ENCODE assay signal across 18 mouse cellular contexts in the genomic region with DNA sequence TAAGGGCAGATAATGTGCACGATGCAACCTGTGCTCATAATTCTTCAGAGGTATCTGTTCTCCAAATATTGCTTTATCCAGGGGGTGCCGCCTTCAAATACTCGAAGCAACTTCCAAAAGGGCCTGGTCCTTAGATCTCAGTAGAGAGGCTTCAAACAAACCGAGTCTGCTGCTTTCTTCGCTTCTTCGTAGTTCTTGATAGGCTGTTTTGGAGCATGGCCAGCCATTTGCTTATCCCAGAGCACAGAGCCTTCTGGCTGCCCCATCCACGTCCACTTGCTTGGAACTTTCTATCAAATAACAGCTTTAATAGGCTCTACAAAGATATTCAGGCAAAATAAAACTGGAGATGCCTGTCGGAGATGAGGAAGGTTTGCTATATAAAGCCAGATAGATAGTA. TPM values are rescaled to one million over a fixed set of nuclear protein-coding genes. Genes with fewer than 3 reads are reported as not detected.
DNase-seq lines count a peak whose midpoint lies in the region.
"Had no signal": no experiment of that assay in that cellular context is flagged by ENCODE, and none has a peak within 500 bp of the region (broad histone marks: within the 10 kb centered on the region; RNA-seq: fewer than 3 reads in every experiment).

No protein-coding gene starts in this region.

- H3K27me3 ChIP-seq in heart, embryonic 10.5 days (ENCODE audit: insufficient read depth, poor library complexity, severe bottlenecking) = peaks cover 9% of the 10 kb centered on the region; the same call in 1 of the 2 replicates
- H3K27me3 ChIP-seq: forebrain, embryonic 15.5 days; hindbrain, embryonic 15.5 days had no signal

- no peak overlapping the region for H3K27ac ChIP-seq in heart, embryonic 10.5 days
- H3K27ac ChIP-seq: embryonic facial prominence, embryonic 10.5 days; forebrain, embryonic 15.5 days; hindbrain, embryonic 15.5 days had no signal

- peak; percentile 27 for DNase-seq in heart, postnatal 4 days
- no peak for DNase-seq in heart, embryonic 10.5 days (ENCODE audit: low spot score)
- peak; percentile 34 to 40 for DNase-seq in kidney, postnatal 4 days
- DNase-seq in kidney, adult 11 months = no peak
- peak; percentile 56 for DNase-seq in NIH3T3 (ENCODE audit: low read depth)
- DNase-seq in testis, postnatal 10 days (ENCODE audit: low spot score) = peak; percentile 73
- DNase-seq in B cell, adult 2 months = no peak
- DNase-seq: adrenal gland, adult 2 months; adrenal gland, postnatal 36 days; cerebellum, adult 2 months; cerebellum, postnatal 10 days; gastrocnemius, postnatal 36 days; heart, adult 11 months had no signal

- no peaks in the 10 kb centered on the region for H3K9me3 ChIP-seq in heart, embryonic 10.5 days
- H3K9me3 ChIP-seq: embryonic facial prominence, embryonic 10.5 days; forebrain, embryonic 15.5 days; heart, embryonic 12.5 days; hindbrain, embryonic 15.5 days had no signal

- H3K4me1 ChIP-seq in heart, embryonic 10.5 days = peaks cover 15% of the 10 kb centered on the region
- H3K4me1 ChIP-seq: forebrain, embryonic 15.5 days; hindbrain, embryonic 15.5 days had no signal

- no peak overlapping the region for H3K4me3 ChIP-seq in heart, embryonic 10.5 days
- H3K4me3 ChIP-seq: embryonic facial prominence, embryonic 10.5 days; erythroblast, embryonic 14.5 days; forebrain, embryonic 15.5 days; heart, embryonic 12.5 days; hindbrain, embryonic 15.5 days had no signal

- 79% methylated on average over 8 of the region's 8 CpGs for WGBS in heart, embryonic 10.5 days

- H3K36me3 ChIP-seq in heart, embryonic 10.5 days = no peaks in the 10 kb centered on the region
- H3K36me3 ChIP-seq: embryonic facial prominence, embryonic 10.5 days; forebrain, embryonic 15.5 days; heart, embryonic 12.5 days; hindbrain, embryonic 15.5 days had no signal

RNA-seq across cellular contexts. Expression of a gene that starts 58.6 kb away (rescaled TPM):
- 10 to 100 TPM; 28.3 to 29.5 TPM for total RNA-seq in heart, postnatal 4 days (2021)
- 24.7 and 25.5 TPM in 2 replicates for polyA plus RNA-seq in heart, embryonic 10.5 days (2016; fragmentation: Nextera tagmentation; extraction: Ambion mirVana)
- polyA plus RNA-seq: erythroblast, embryonic 14.5 days had no signal

Comparison
In these comparisons a context has a peak if more than half of its experiments do, and no peak if none do; other contexts are left out.
1. DNase-seq: peak in heart, postnatal 4 days (single experiment), kidney, postnatal 4 days (2 of 2), NIH3T3 (single experiment) and testis, postnatal 10 days (single experiment); none in heart, embryonic 10.5 days (single experiment), kidney, adult 11 months (single experiment) and B cell, adult 2 months (0 of 2).